ENCODE assay signal across 8 mouse cellular contexts in genomic region chr9:63138481-63138967, GRCm38 (mm10). TPM values are rescaled to one million over a fixed set of nuclear protein-coding genes. Genes with fewer than 3 reads are reported as not detected.
DNase-seq lines count a peak whose midpoint lies in the region; ATAC-seq and TF ChIP-seq lines count a peak whose summit lies in the region.

No protein-coding gene starts in this region.

- no peaks in the 10 kb centered on the region for H3K36me3 ChIP-seq in lung, embryonic 14.5 days (ENCODE audit: insufficient read depth)
- H3K36me3 ChIP-seq in embryonic facial prominence, embryonic 15.5 days: no peaks in the 10 kb centered on the region
- no peaks in the 10 kb centered on the region for H3K36me3 ChIP-seq in intestine, embryonic 16.5 days (ENCODE audit: control insufficient read depth, insufficient read depth, low read length)
- H3K36me3 ChIP-seq in neural tube, embryonic 13.5 days: no peaks in the 10 kb centered on the region

- H3K4me1 ChIP-seq in lung, embryonic 14.5 days (ENCODE audit: insufficient read depth): no peaks in the 10 kb centered on the region; the same call in 1 of the 2 replicates
- H3K4me1 ChIP-seq in embryonic facial prominence, embryonic 15.5 days: peaks cover 67% of the 10 kb centered on the region
- peaks cover 12% of the 10 kb centered on the region for H3K4me1 ChIP-seq in intestine, embryonic 16.5 days (ENCODE audit: control insufficient read depth, insufficient read depth, low read length)
- peaks cover 94% of the 10 kb centered on the region for H3K4me1 ChIP-seq in neural tube, embryonic 13.5 days (replicated peaks)

- ATAC-seq in lung, embryonic 14.5 days (ENCODE audit: insufficient read depth): no peak
- no peak for ATAC-seq in embryonic facial prominence, embryonic 15.5 days (ENCODE audit: insufficient number of reproducible peaks, low FRiP score, low TSS enrichment, low read depth)
- ATAC-seq in intestine, embryonic 16.5 days: no peak
- no peak for ATAC-seq in neural tube, embryonic 13.5 days (ENCODE audit: low read depth)

- no peak overlapping the region for H3K9ac ChIP-seq in lung, embryonic 14.5 days
- no peak overlapping the region for H3K9ac ChIP-seq in embryonic facial prominence, embryonic 15.5 days
- H3K9ac ChIP-seq in intestine, embryonic 16.5 days (ENCODE audit: low read depth, low read length): no peak overlapping the region
- peak overlapping the region; percentile 57 for H3K9ac ChIP-seq in neural tube, embryonic 13.5 days

- no peak for TF ChIP-seq CTCF in lung, embryonic 14.5 days (IDR thresholded peaks at IDR 0.05; ENCODE audit: low read depth)

- peak overlapping the region; percentile 53 for H3K4me2 ChIP-seq in lung, embryonic 14.5 days
- peak overlapping the region; percentile 36 for H3K4me2 ChIP-seq in embryonic facial prominence, embryonic 15.5 days (replicated peaks)
- 0 out of 2 replicates have a peak overlapping the region, but pooled peaks have one; percentile 13 for H3K4me2 ChIP-seq in intestine, embryonic 16.5 days (ENCODE audit: low read depth, low read length)
- H3K4me2 ChIP-seq in neural tube, embryonic 13.5 days: peak overlapping the region; percentile 61

- DNase-seq in lung, embryonic 14.5 days: peak; percentile 61
- DNase-seq in lung, postnatal 10 days: no peak
- no peak for DNase-seq in urinary bladder, postnatal 10 days (ENCODE audit: low spot score)
- no peak for DNase-seq in c-Kit-positive CD71-positive TER-119-positive erythroid progenitor cells, embryonic 14.5 days (ENCODE audit: low spot score)
- DNase-seq in kidney, postnatal 14 days: no peak

- no peak overlapping the region for H3K27ac ChIP-seq in lung, embryonic 14.5 days (ENCODE audit: low read depth)
- H3K27ac ChIP-seq in embryonic facial prominence, embryonic 15.5 days (replicated peaks): no peak overlapping the region
- H3K27ac ChIP-seq in intestine, embryonic 16.5 days (ENCODE audit: low read length): no peak overlapping the region
- peak overlapping the region; percentile 74 for H3K27ac ChIP-seq in neural tube, embryonic 13.5 days (replicated peaks)

- no peaks in the 10 kb centered on the region for H3K9me3 ChIP-seq in lung, embryonic 14.5 days (ENCODE audit: low read depth, low read length)
- H3K9me3 ChIP-seq in embryonic facial prominence, embryonic 15.5 days (replicated peaks): no peaks in the 10 kb centered on the region
- H3K9me3 ChIP-seq in intestine, embryonic 16.5 days (ENCODE audit: control insufficient read depth, low read length): no peaks in the 10 kb centered on the region
- no peaks in the 10 kb centered on the region for H3K9me3 ChIP-seq in neural tube, embryonic 13.5 days

- peaks cover 98% of the 10 kb centered on the region for H3K27me3 ChIP-seq in lung, embryonic 14.5 days (ENCODE audit: insufficient read depth, low read length)
- peaks cover 97% of the 10 kb centered on the region for H3K27me3 ChIP-seq in embryonic facial prominence, embryonic 15.5 days
- H3K27me3 ChIP-seq in intestine, embryonic 16.5 days (replicated peaks; ENCODE audit: control insufficient read depth, insufficient read depth, low read length): peaks cover 92% of the 10 kb centered on the region
- peaks cover 98% of the 10 kb centered on the region for H3K27me3 ChIP-seq in neural tube, embryonic 13.5 days

- 1% methylated on average over 31 of the region's 31 CpGs for WGBS in lung, embryonic 14.5 days
- WGBS in embryonic facial prominence, embryonic 15.5 days: 1% methylated on average over 31 of the region's 31 CpGs
- WGBS in intestine, embryonic 16.5 days: under 1% methylated on average over 31 of the region's 31 CpGs
- WGBS in neural tube, embryonic 13.5 days: under 1% methylated on average over 31 of the region's 31 CpGs

- peak overlapping the region; percentile 16; the same call in 1 of the 2 replicates for H3K4me3 ChIP-seq in lung, embryonic 14.5 days (ENCODE audit: low read depth, low read length)
- peak overlapping the region; percentile 23 for H3K4me3 ChIP-seq in embryonic facial prominence, embryonic 15.5 days (replicated peaks)
- H3K4me3 ChIP-seq in intestine, embryonic 16.5 days (ENCODE audit: low read length): peak overlapping the region; percentile 15; the same call in 1 of the 2 replicates
- H3K4me3 ChIP-seq in neural tube, embryonic 13.5 days: peak overlapping the region; percentile 51

RNA-seq across cellular contexts. Expression of gene Skor1, which starts 10.2 kb away (rescaled TPM):
- not detected in 2 replicates for polyA plus RNA-seq in lung, embryonic 14.5 days (2014; fragmentation: Nextera tagmentation; extraction: Ambion mirVana)
- 0.08 TPM in 1 of 2 replicates, not detected in the other for polyA plus RNA-seq in embryonic facial prominence, embryonic 15.5 days (2015; fragmentation: Nextera tagmentation; extraction: Ambion mirVana)
- not detected in 2 replicates for polyA plus RNA-seq in intestine, embryonic 16.5 days (2015; fragmentation: Nextera tagmentation; extraction: Ambion mirVana)
- polyA plus RNA-seq in neural tube, embryonic 13.5 days (2015; fragmentation: Nextera tagmentation; extraction: Ambion mirVana): 25.4 and 27.9 TPM in 2 replicates

Comparison
In these comparisons a context has a peak if more than half of its experiments do, and no peak if none do; other contexts are left out.
1. RNA of gene Skor1, which starts 10.2 kb away (polyA plus RNA-seq): 25.4 to 27.9 TPM in neural tube, embryonic 13.5 days; 0.08 TPM in embryonic facial prominence, embryonic 15.5 days, not detected in lung, embryonic 14.5 days and not detected in intestine, embryonic 16.5 days; every median in the first group is over 10 times any median in the second.
2. Peak in every context shown above with its lines, with median percentiles within 50 percentile points of each other: H3K4me2 ChIP-seq and H3K4me3 ChIP-seq.